Mouse (Mus musculus): Measurements from ENCODE around the gene Id2.

GRCm38 (mm10) chr12:25110682-25111078, 13.7 kb upstream of the Id2 start:
- TF ChIP-seq CTCF (IDR thresholded peaks at IDR 0.05) (no peak), EP300 (IDR thresholded peaks at IDR 0.05) (no peak)
